8 mouse cellular contexts compared by ENCODE assay signal in genomic region chr2:35610168-35610951, GRCm38 (mm10). TPM values are rescaled to one million over a fixed set of nuclear protein-coding genes. Genes with fewer than 3 reads are reported as not detected.
DNase-seq lines count a peak whose midpoint lies in the region; ATAC-seq and TF ChIP-seq lines count a peak whose summit lies in the region.
"Had no signal": no experiment of that assay in that cellular context is flagged by ENCODE, and none has a peak within 500 bp of the region (broad histone marks: within the 10 kb centered on the region; RNA-seq: fewer than 3 reads in every experiment).

No protein-coding gene starts in this region.

- H3K27me3 ChIP-seq in neural tube, embryonic 15.5 days (replicated peaks) = no peaks in the 10 kb centered on the region
- no peaks in the 10 kb centered on the region for H3K27me3 ChIP-seq in embryonic facial prominence, embryonic 14.5 days (replicated peaks; ENCODE audit: control insufficient read depth, insufficient read depth, low read length)
- no peaks in the 10 kb centered on the region for H3K27me3 ChIP-seq in hindbrain, postnatal 0 days (ENCODE audit: insufficient read depth, low read length)
- no peaks in the 10 kb centered on the region for H3K27me3 ChIP-seq in liver, embryonic 16.5 days (ENCODE audit: control insufficient read depth, insufficient read depth, low read depth, low read length)

- TF ChIP-seq CTCF in hindbrain, postnatal 0 days (IDR thresholded peaks at IDR 0.05; ENCODE audit: low read depth) = no peak

- no peak overlapping the region for H3K4me2 ChIP-seq in neural tube, embryonic 15.5 days
- H3K4me2 ChIP-seq in embryonic facial prominence, embryonic 14.5 days (ENCODE audit: low read depth, low read length) = peak overlapping the region; percentile 32
- no peak overlapping the region for H3K4me2 ChIP-seq in hindbrain, postnatal 0 days (ENCODE audit: low read depth, low read length)
- H3K4me2 ChIP-seq in liver, embryonic 16.5 days (ENCODE audit: low read depth, low read length) = peak overlapping the region; percentile 38

- no peaks in the 10 kb centered on the region for H3K9me3 ChIP-seq in neural tube, embryonic 15.5 days (replicated peaks)
- H3K9me3 ChIP-seq in embryonic facial prominence, embryonic 14.5 days (ENCODE audit: control insufficient read depth, low read length) = no peaks in the 10 kb centered on the region
- no peaks in the 10 kb centered on the region for H3K9me3 ChIP-seq in hindbrain, postnatal 0 days (ENCODE audit: low read length)
- H3K9me3 ChIP-seq in liver, embryonic 16.5 days (replicated peaks; ENCODE audit: control insufficient read depth, low read length) = no peaks in the 10 kb centered on the region
- H3K9me3 ChIP-seq: megakaryocyte, embryonic 14.5 days had no signal

- peaks cover 38% of the 10 kb centered on the region for H3K4me1 ChIP-seq in neural tube, embryonic 15.5 days
- peaks cover 37% of the 10 kb centered on the region for H3K4me1 ChIP-seq in embryonic facial prominence, embryonic 14.5 days (ENCODE audit: control insufficient read depth, insufficient read depth, low read length)
- peaks cover 14% of the 10 kb centered on the region for H3K4me1 ChIP-seq in hindbrain, postnatal 0 days (ENCODE audit: insufficient read depth, low read length)
- H3K4me1 ChIP-seq in liver, embryonic 16.5 days (ENCODE audit: control insufficient read depth, low read depth, low read length) = no peaks in the 10 kb centered on the region

- H3K36me3 ChIP-seq in neural tube, embryonic 15.5 days = no peaks in the 10 kb centered on the region
- H3K36me3 ChIP-seq in embryonic facial prominence, embryonic 14.5 days (ENCODE audit: control insufficient read depth, insufficient read depth, low read length) = no peaks in the 10 kb centered on the region
- no peaks in the 10 kb centered on the region for H3K36me3 ChIP-seq in hindbrain, postnatal 0 days (ENCODE audit: insufficient read depth, low read length)
- no peaks in the 10 kb centered on the region for H3K36me3 ChIP-seq in liver, embryonic 16.5 days (ENCODE audit: control insufficient read depth, insufficient read depth)

- 13% methylated on average over 11 of the region's 11 CpGs for WGBS in neural tube, embryonic 15.5 days
- 5% methylated on average over 10 of the region's 11 CpGs for WGBS in embryonic facial prominence, embryonic 14.5 days
- 10% methylated on average over 11 of the region's 11 CpGs for WGBS in hindbrain, postnatal 0 days
- WGBS in liver, embryonic 16.5 days (ENCODE audit: insufficient replicate concordance) = 19% methylated on average over 11 of the region's 11 CpGs

- no peak overlapping the region for H3K27ac ChIP-seq in neural tube, embryonic 15.5 days (replicated peaks)
- 0 out of 2 replicates have a peak overlapping the region, but pooled peaks have one; percentile 0 for H3K27ac ChIP-seq in embryonic facial prominence, embryonic 14.5 days (replicated peaks; ENCODE audit: low read depth, low read length)
- no peak overlapping the region for H3K27ac ChIP-seq in hindbrain, postnatal 0 days
- H3K27ac ChIP-seq in liver, embryonic 16.5 days (ENCODE audit: low read length) = no peak overlapping the region; the same call in 1 of the 2 replicates

- no peak overlapping the region for H3K9ac ChIP-seq in neural tube, embryonic 15.5 days (replicated peaks)
- peak overlapping the region; percentile 5; the same call in 1 of the 2 replicates for H3K9ac ChIP-seq in embryonic facial prominence, embryonic 14.5 days (ENCODE audit: low read depth, low read length)
- no peak overlapping the region for H3K9ac ChIP-seq in hindbrain, postnatal 0 days (replicated peaks; ENCODE audit: low read length)
- no peak overlapping the region for H3K9ac ChIP-seq in liver, embryonic 16.5 days (ENCODE audit: low read depth, low read length)

- peak; percentile 35 for DNase-seq in neural tube, embryonic 10.5 days (ENCODE audit: extremely low spot score, low spot score)
- DNase-seq in embryonic facial prominence, embryonic 14.5 days (ENCODE audit: low spot score) = no peak
- no peak for DNase-seq in hindbrain, postnatal 0 days (ENCODE audit: low spot score)
- no peak for DNase-seq in thymus, postnatal 36 days
- DNase-seq in thymus, postnatal 10 days (ENCODE audit: low spot score in 2 of 2) = no peak

- H3K4me3 ChIP-seq in neural tube, embryonic 15.5 days (replicated peaks) = no peak overlapping the region
- 0 out of 2 replicates have a peak overlapping the region, but pooled peaks have one; percentile 4 for H3K4me3 ChIP-seq in embryonic facial prominence, embryonic 14.5 days (ENCODE audit: low read depth, low read length)
- no peak overlapping the region for H3K4me3 ChIP-seq in hindbrain, postnatal 0 days (ENCODE audit: low read length)
- H3K4me3 ChIP-seq in liver, embryonic 16.5 days (ENCODE audit: low read depth, low read length) = peak overlapping the region; percentile 42
- H3K4me3 ChIP-seq: megakaryocyte, embryonic 14.5 days had no signal

- no peak for ATAC-seq in neural tube, embryonic 15.5 days (ENCODE audit: low FRiP score)
- ATAC-seq in embryonic facial prominence, embryonic 14.5 days (ENCODE audit: low read depth) = 0 out of 2 replicates have a peak, but pooled peaks have one; percentile 17
- ATAC-seq in hindbrain, postnatal 0 days = peak; percentile 17; the same call in 1 of the 2 replicates
- ATAC-seq in liver, embryonic 16.5 days (ENCODE audit: low read depth) = peak; percentile 78

RNA-seq across cellular contexts. Expression of gene Dab2ip, which starts 52.3 kb away (rescaled TPM):
- polyA plus RNA-seq in neural tube, embryonic 15.5 days (2015; fragmentation: Nextera tagmentation; extraction: Ambion mirVana) = 51.5 and 62.4 TPM in 2 replicates
- polyA plus RNA-seq in embryonic facial prominence, embryonic 14.5 days (2014; fragmentation: Nextera tagmentation; extraction: Ambion mirVana) = 42.8 and 50.5 TPM in 2 replicates
- total RNA-seq in hindbrain, postnatal 0 days (2014; rRNA removed) = 161 and 163 TPM in 2 replicates
- polyA plus RNA-seq in hindbrain, postnatal 0 days (2015; fragmentation: Nextera tagmentation; extraction: Ambion mirVana) = 64.5 and 69.9 TPM in 2 replicates
- 4.9 and 5.1 TPM in 2 replicates for polyA plus RNA-seq in liver, embryonic 16.5 days (2015; fragmentation: Nextera tagmentation; extraction: Ambion mirVana)

Comparison
In these comparisons a context has a peak if more than half of its experiments do, and no peak if none do; other contexts are left out.
1. H3K4me2 ChIP-seq: peak in embryonic facial prominence, embryonic 14.5 days (single experiment) and liver, embryonic 16.5 days (single experiment); none in neural tube, embryonic 15.5 days (single experiment) and hindbrain, postnatal 0 days (single experiment).
2. H3K4me3 ChIP-seq: peak in embryonic facial prominence, embryonic 14.5 days (single experiment) and liver, embryonic 16.5 days (single experiment); none in neural tube, embryonic 15.5 days (single experiment) and hindbrain, postnatal 0 days (single experiment).